8 mouse cellular contexts compared by ENCODE assay signal in the genomic region with DNA sequence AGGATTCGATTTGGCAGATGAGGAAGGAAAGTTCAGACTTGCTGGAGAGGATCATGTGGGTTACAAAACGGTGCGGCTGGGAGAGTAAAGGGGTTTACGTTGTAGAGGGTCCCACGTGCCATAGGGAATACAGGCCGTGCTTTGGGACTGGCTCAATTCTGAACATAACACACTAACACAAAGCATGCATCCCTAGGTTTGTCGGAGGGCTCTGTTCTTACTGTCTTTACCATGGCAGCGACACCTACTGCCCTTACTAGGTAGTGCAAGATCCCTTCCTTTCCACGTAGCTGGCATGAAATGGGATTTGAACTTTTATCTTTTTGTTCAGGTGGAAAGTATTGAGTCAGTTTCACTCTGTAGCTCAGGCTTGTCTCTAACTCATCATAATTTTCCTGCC. TPM values are rescaled to one million over a fixed set of nuclear protein-coding genes. Genes with fewer than 3 reads are reported as not detected.
DNase-seq lines count a peak whose midpoint lies in the region; ATAC-seq lines count a peak whose summit lies in the region.

No protein-coding gene starts in this region.

- H3K9ac ChIP-seq in kidney, embryonic 15.5 days, result no peak overlapping the region

- no peaks in the 10 kb centered on the region for H3K4me1 ChIP-seq in kidney, embryonic 15.5 days

- H3K4me3 ChIP-seq in kidney, embryonic 15.5 days (replicated peaks), result no peak overlapping the region

- H3K27ac ChIP-seq in kidney, embryonic 15.5 days, result no peak overlapping the region

- no peaks in the 10 kb centered on the region for H3K27me3 ChIP-seq in kidney, embryonic 15.5 days

- H3K4me2 ChIP-seq in kidney, embryonic 15.5 days, result no peak overlapping the region

- no peak for ATAC-seq in kidney, embryonic 15.5 days (replicated peaks; ENCODE audit: low FRiP score)
- ATAC-seq in common myeloid progenitor, adult 5-6 weeks (replicated peaks; ENCODE audit: low read depth, poor library complexity, severe bottlenecking), result peak; percentile 85

- peaks cover 86% of the 10 kb centered on the region for H3K36me3 ChIP-seq in kidney, embryonic 15.5 days

- 46% methylated on average over 9 of the region's 9 CpGs for WGBS in kidney, embryonic 15.5 days

- peak; percentile 19 for DNase-seq in kidney, adult 11 months
- DNase-seq in CD4-positive, CD25-positive, alpha-beta regulatory T cell, adult 2 months (ENCODE audit: low read depth, low spot score), result peak; percentile 75
- DNase-seq in R1 (ENCODE audit: low read depth, low spot score), result peak; percentile 72
- DNase-seq in kidney, adult 9 months, result peak; percentile 52
- DNase-seq in lung, postnatal 36 days, result peak; percentile 76
- peak; percentile 49 for DNase-seq in thymus, postnatal 25 days

- no peaks in the 10 kb centered on the region for H3K9me3 ChIP-seq in kidney, embryonic 15.5 days (replicated peaks)

RNA-seq across cellular contexts. Expression of gene Prmt7, which starts 15.9 kb away (rescaled TPM):
- polyA plus RNA-seq in kidney, embryonic 15.5 days (2015; fragmentation: Nextera tagmentation; extraction: Ambion mirVana), result 50.7 and 51.8 TPM in 2 replicates
- total RNA-seq in common myeloid progenitor, adult 5-6 weeks (2017), result 44.0 and 51.4 TPM in 2 replicates

RNA-seq across cellular contexts. Expression of gene Slc7a6os, which starts 15.9 kb away (rescaled TPM):
- polyA plus RNA-seq in kidney, embryonic 15.5 days (2015; fragmentation: Nextera tagmentation; extraction: Ambion mirVana), result 36.3 and 37.2 TPM in 2 replicates
- 36.8 and 50.1 TPM in 2 replicates for total RNA-seq in common myeloid progenitor, adult 5-6 weeks (2017)

RNA-seq across cellular contexts. Expression of gene Slc7a6, which starts 57.9 kb away (rescaled TPM):
- 52.7 and 57.3 TPM in 2 replicates for polyA plus RNA-seq in kidney, embryonic 15.5 days (2015; fragmentation: Nextera tagmentation; extraction: Ambion mirVana)
- total RNA-seq in common myeloid progenitor, adult 5-6 weeks (2017), result 24.0 and 28.2 TPM in 2 replicates

Comparison
In these comparisons a context has a peak if more than half of its experiments do, and no peak if none do; other contexts are left out.
1. DNase-seq: peak in every context shown above with its lines; median percentile 76 in lung, postnatal 36 days; 75 in CD4-positive, CD25-positive, alpha-beta regulatory T cell, adult 2 months; 72 in R1; 52 in kidney, adult 9 months; 49 in thymus, postnatal 25 days; 19 in kidney, adult 11 months.